Mouse (Mus musculus) forebrain, embryonic 13.5 days (tissue): ENCODE results near the gene Kl. TPM values are rescaled to one million over a fixed set of nuclear protein-coding genes. Genes with fewer than 3 reads are reported as not detected.

Experiments
- ATAC-seq: fragments of 200-750 bp; cut with Nextera tagmentation; 2 replicates; pipeline ENCODE4 v1.8.0; 2017
- H3K27ac ChIP-seq: fragments of 300-500 bp; sonication (generic); 2 replicates; pipeline ENCODE4 v1.5.1; 2015; ENCODE audit warnings: inconsistent platforms, mild to moderate bottlenecking, moderate library complexity
- H3K27me3 ChIP-seq: fragments of 300-500 bp; sonication (generic); 2 replicates; pipeline ENCODE4 v1.6.1; 2015; ENCODE audit warnings: mild to moderate bottlenecking, inconsistent platforms
- H3K36me3 ChIP-seq: fragments of 300-500 bp; sonication (generic); 2 replicates; pipeline ENCODE4 v1.6.1; 2015; ENCODE audit warnings: mild to moderate bottlenecking, inconsistent platforms; ENCODE audit not compliant: poor library complexity, severe bottlenecking
- H3K4me1 ChIP-seq: fragments of 300-500 bp; sonication (generic); 2 replicates; pipeline ENCODE4 v1.6.1; 2015; ENCODE audit warnings: inconsistent platforms
- H3K4me2 ChIP-seq: fragments of 300-500 bp; sonication (generic); 2 replicates; pipeline ENCODE4 v1.6.1; 2015; ENCODE audit warnings: inconsistent platforms, mild to moderate bottlenecking, moderate library complexity
- H3K4me3 ChIP-seq: fragments of 300-500 bp; sonication (generic); 2 replicates; pipeline ENCODE4 v1.5.1; 2015; ENCODE audit warnings: mild to moderate bottlenecking, inconsistent platforms
- H3K9ac ChIP-seq: fragments of 300-500 bp; sonication (generic); 2 replicates; pipeline ENCODE4 v1.6.1; 2015; ENCODE audit warnings: mild to moderate bottlenecking, inconsistent platforms
- H3K9me3 ChIP-seq: fragments of 300-500 bp; sonication (generic); replicated peaks from 2 replicates; pipeline ENCODE4 v1.6.1; 2016; ENCODE audit warnings: inconsistent platforms
- WGBS: fragments of 180-500 bp; shearing (Covaris S2); methylation state at CpG from one replicate; pipeline ENCODE4 v1.1.7; 2015; 5-methylcytosine and 5-hydroxymethylcytosine counted together
- polyA plus RNA-seq: library from polyadenylated mRNA; unstranded; fragments of >200 nt; fragmentation: Nextera tagmentation; extraction: Ambion mirVana; gene quantifications from 2 replicates; pipeline ENCODE4 v1.2.1, GENCODE M21; 2015

Kl gene
- polyA plus RNA-seq, 1 experiment from 2014 or later, result 0.18 TPM

DNA sequence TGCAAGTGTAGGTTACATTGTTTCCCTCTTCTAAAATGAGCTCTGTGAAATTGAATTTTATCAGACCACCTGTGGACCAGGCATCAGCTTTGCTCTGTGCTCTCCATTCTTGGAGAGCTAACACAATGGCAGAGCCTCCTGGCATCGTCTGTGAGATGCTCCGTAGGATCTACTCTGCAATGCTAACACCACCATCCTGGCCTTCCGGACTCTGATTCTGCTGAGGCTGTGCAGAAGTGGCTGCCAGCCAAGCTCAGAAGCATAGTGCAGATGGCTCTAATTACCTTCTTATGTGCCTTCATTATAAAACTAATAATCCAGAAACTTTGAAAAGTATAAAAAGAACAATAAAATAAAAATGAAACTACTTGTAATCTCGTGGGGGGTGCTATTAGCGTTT is 16.2 kb upstream of the Kl start:
- Histone ChIP-seq H3K36me3 (no peaks in the 10 kb centered on the region), H3K4me1 (peaks cover 5% of the 10 kb centered on the region; the same call in 1 of the 2 replicates), H3K4me3 (no peak overlapping the region), H3K27ac (no peak overlapping the region), H3K9me3 (no peaks in the 10 kb centered on the region), H3K9ac (no peak overlapping the region), H3K27me3 (no peaks in the 10 kb centered on the region), H3K4me2 (no peak overlapping the region)
- 52% methylated on average over 5 of the region's 5 CpGs for WGBS
- ATAC-seq, result no peak

DNA sequence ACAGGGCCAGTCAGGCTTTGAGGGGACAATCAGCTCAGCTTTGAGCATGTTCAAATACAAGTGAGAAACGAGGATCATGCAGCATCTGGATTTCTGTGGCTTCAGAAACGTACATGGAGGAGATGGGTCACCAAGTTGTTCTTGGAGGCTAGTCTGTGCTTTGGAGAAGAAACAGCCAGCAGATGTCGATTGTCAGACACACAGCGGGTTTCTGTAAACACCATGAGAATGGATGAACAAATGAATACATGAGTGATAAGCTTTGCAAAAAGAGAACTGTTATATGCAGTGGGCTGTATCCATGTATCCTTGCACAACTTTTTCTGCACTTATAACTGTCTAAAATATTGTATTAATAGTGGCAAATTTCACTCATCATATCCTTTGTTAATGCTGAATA is 15.6 kb upstream of the Kl start:
- H3K9ac ChIP-seq, result no peak overlapping the region
- H3K27ac ChIP-seq, result no peak overlapping the region
- no peaks in the 10 kb centered on the region for H3K36me3 ChIP-seq
- peaks cover 5% of the 10 kb centered on the region; the same call in 1 of the 2 replicates for H3K4me1 ChIP-seq
- H3K4me3 ChIP-seq, result no peak overlapping the region
- no peaks in the 10 kb centered on the region for H3K9me3 ChIP-seq
- ATAC-seq, result no peak
- no peaks in the 10 kb centered on the region for H3K27me3 ChIP-seq
- no peak overlapping the region for H3K4me2 ChIP-seq
- WGBS, result 76% methylated on average over 4 of the region's 4 CpGs

- H3K36me3 ChIP-seq, result no peaks in the 10 kb centered on the region
- H3K27me3 ChIP-seq, result no peaks in the 10 kb centered on the region
- H3K9me3 ChIP-seq, result no peaks in the 10 kb centered on the region
- no peak overlapping the region for H3K4me3 ChIP-seq
- H3K9ac ChIP-seq, result no peak overlapping the region
- 73% methylated on average over 2 of the region's 2 CpGs for WGBS
- no peak overlapping the region for H3K27ac ChIP-seq
- H3K4me1 ChIP-seq, result peaks cover 5% of the 10 kb centered on the region; the same call in 1 of the 2 replicates
- no peak for ATAC-seq
- H3K4me2 ChIP-seq, result no peak overlapping the region
These were observed 14.9 kb upstream of the Kl start for GRCm38 (mm10) chr5:150937501-150937900.

- 100% methylated on average over 2 of the region's 2 CpGs for WGBS
- no peaks in the 10 kb centered on the region; the same call in 1 of the 2 replicates for H3K9me3 ChIP-seq
- no peak overlapping the region for H3K4me3 ChIP-seq
- no peaks in the 10 kb centered on the region for H3K36me3 ChIP-seq
- no peak overlapping the region for H3K9ac ChIP-seq
- H3K27me3 ChIP-seq, result no peaks in the 10 kb centered on the region
- no peak overlapping the region for H3K4me2 ChIP-seq
- ATAC-seq, result no peak
- H3K27ac ChIP-seq, result no peak overlapping the region
- H3K4me1 ChIP-seq, result no peaks in the 10 kb centered on the region
These were observed 6.8 kb upstream of the Kl start for GRCm38 (mm10) chr5:150945576-150945975.

GRCm38 (mm10) chr5:150949131-150949530 is 3.3 kb upstream of the Kl start:
- no peaks in the 10 kb centered on the region for H3K36me3 ChIP-seq
- no peak overlapping the region for H3K4me2 ChIP-seq
- WGBS, result 79% methylated on average over 3 of the region's 3 CpGs
- ATAC-seq, result no peak
- no peaks in the 10 kb centered on the region; the same call in 1 of the 2 replicates for H3K9me3 ChIP-seq
- H3K27me3 ChIP-seq, result peaks cover 33% of the 10 kb centered on the region
- no peak overlapping the region for H3K4me3 ChIP-seq
- H3K9ac ChIP-seq, result no peak overlapping the region
- no peak overlapping the region for H3K27ac ChIP-seq
- H3K4me1 ChIP-seq, result peaks cover 13% of the 10 kb centered on the region; the same call in 1 of the 2 replicates

DNA sequence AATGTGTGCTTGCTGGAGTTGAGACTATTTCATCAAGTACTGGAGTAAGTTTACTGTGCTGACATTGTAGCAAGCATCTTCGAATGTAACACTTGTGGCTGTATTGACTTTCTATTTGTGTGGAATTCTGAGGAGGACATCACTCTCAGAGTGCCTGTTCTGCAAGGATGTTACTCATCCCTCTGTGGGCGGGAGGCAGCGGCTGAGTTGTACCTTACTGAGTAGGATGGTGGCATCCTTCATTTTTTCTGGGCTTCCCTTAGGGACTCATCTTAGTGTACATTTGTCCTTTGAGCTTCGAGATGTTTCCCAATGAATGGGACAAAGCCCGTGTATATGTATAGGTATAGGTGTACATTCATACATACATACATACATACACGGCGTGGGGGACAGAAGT is 1.1 kb upstream of the Kl start:
- no peak overlapping the region for H3K4me3 ChIP-seq
- no peak overlapping the region for H3K9ac ChIP-seq
- no peak overlapping the region for H3K4me2 ChIP-seq
- no peaks in the 10 kb centered on the region for H3K9me3 ChIP-seq
- 91% methylated on average over 7 of the region's 7 CpGs for WGBS
- no peak overlapping the region for H3K27ac ChIP-seq
- peaks cover 37% of the 10 kb centered on the region for H3K27me3 ChIP-seq
- no peak for ATAC-seq
- H3K4me1 ChIP-seq, result peaks cover 13% of the 10 kb centered on the region; the same call in 1 of the 2 replicates
- no peaks in the 10 kb centered on the region for H3K36me3 ChIP-seq

DNA sequence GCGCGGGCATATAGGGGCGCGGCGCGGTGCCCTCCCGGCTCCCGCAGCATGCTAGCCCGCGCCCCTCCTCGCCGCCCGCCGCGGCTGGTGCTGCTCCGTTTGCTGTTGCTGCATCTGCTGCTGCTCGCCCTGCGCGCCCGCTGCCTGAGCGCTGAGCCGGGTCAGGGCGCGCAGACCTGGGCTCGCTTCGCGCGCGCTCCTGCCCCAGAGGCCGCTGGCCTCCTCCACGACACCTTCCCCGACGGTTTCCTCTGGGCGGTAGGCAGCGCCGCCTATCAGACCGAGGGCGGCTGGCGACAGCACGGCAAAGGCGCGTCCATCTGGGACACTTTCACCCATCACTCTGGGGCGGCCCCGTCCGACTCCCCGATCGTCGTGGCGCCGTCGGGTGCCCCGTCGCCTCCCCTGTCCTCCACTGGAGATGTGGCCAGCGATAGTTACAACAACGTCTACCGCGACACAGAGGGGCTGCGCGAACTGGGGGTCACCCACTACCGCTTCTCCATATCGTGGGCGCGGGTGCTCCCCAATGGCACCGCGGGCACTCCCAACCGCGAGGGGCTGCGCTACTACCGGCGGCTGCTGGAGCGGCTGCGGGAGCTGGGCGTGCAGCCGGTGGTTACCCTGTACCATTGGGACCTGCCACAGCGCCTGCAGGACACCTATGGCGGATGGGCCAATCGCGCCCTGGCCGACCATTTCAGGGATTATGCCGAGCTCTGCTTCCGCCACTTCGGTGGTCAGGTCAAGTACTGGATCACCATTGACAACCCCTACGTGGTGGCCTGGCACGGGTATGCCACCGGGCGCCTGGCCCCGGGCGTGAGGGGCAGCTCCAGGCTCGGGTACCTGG is 488 bp downstream of the Kl start:
- H3K4me3 ChIP-seq, result peak overlapping the region; percentile 49
- H3K9ac ChIP-seq, result peak overlapping the region; percentile 47
- no peaks in the 10 kb centered on the region for H3K9me3 ChIP-seq
- H3K4me1 ChIP-seq, result peaks cover 13% of the 10 kb centered on the region; the same call in 1 of the 2 replicates
- peak; percentile 83 for ATAC-seq
- peak overlapping the region; percentile 77 for H3K4me2 ChIP-seq
- H3K36me3 ChIP-seq, result no peaks in the 10 kb centered on the region
- 2% methylated on average over 71 of the region's 89 CpGs for WGBS
- H3K27me3 ChIP-seq, result peaks cover 37% of the 10 kb centered on the region
- no peak overlapping the region for H3K27ac ChIP-seq

DNA sequence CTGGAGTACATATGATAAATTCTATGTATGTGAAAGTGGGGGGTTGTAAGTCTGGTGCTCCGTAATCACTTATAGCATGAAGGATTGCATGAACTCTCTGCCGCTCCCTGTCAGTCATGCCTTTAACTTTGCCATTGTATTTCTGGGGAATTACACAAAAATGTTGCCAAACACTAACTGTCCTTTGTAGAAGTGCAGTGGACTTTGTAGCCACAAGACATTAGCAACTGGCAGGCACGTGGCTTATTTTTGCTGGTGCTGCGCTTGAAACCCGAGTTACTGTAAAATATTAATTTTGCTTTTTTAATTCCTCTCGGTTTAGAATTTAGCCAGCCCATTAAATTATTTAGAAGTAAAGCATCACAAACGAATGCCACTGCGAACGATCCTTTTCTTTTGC is 2.4 kb downstream of the Kl start:
- 85% methylated on average over 9 of the region's 9 CpGs for WGBS
- Histone ChIP-seq H3K4me1 (peaks cover 13% of the 10 kb centered on the region; the same call in 1 of the 2 replicates), H3K9me3 (no peaks in the 10 kb centered on the region), H3K9ac (no peak overlapping the region), H3K4me2 (no peak overlapping the region), H3K4me3 (no peak overlapping the region), H3K27me3 (peaks cover 37% of the 10 kb centered on the region), H3K27ac (no peak overlapping the region), H3K36me3 (no peaks in the 10 kb centered on the region)
- ATAC-seq, result no peak

DNA sequence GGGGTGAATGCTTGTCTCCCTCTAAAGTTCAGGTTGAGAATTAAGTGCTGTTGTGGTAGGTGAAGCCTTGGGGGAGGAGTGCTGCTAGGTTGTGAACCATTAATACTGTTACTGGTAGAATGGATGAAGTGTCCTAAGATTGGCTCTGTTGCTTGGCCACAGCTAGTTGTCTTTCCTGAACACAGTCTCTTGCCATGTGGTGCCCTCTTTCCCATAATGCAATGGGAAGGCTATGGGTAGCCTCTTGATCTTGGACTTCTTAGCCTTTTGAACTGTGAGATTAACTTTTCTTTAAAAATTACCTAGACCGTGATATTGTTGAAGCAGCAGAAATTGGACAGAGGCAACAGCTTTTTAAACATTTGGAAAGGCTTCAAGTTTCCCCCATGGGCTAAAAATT is 7.5 kb downstream of the Kl start:
- H3K4me2 ChIP-seq, result no peak overlapping the region
- H3K4me1 ChIP-seq, result no peaks in the 10 kb centered on the region
- no peaks in the 10 kb centered on the region for H3K9me3 ChIP-seq
- 89% methylated on average over 1 of the region's 1 CpGs for WGBS
- H3K27ac ChIP-seq, result no peak overlapping the region
- 0 out of 2 replicates have a peak, but pooled peaks cover 3% of the 10 kb centered on the region for H3K27me3 ChIP-seq
- no peak overlapping the region for H3K9ac ChIP-seq
- no peak overlapping the region for H3K4me3 ChIP-seq
- H3K36me3 ChIP-seq, result no peaks in the 10 kb centered on the region
- ATAC-seq, result no peak

GRCm38 (mm10) chr5:150961615-150962014 is 9.2 kb downstream of the Kl start:
- Histone ChIP-seq H3K27me3 (no peaks in the 10 kb centered on the region), H3K9me3 (no peaks in the 10 kb centered on the region), H3K4me1 (no peaks in the 10 kb centered on the region), H3K4me3 (no peak overlapping the region), H3K27ac (no peak overlapping the region), H3K4me2 (no peak overlapping the region), H3K9ac (no peak overlapping the region), H3K36me3 (no peaks in the 10 kb centered on the region)
- no peak for ATAC-seq
- WGBS, result 91% methylated on average over 1 of the region's 1 CpGs

DNA sequence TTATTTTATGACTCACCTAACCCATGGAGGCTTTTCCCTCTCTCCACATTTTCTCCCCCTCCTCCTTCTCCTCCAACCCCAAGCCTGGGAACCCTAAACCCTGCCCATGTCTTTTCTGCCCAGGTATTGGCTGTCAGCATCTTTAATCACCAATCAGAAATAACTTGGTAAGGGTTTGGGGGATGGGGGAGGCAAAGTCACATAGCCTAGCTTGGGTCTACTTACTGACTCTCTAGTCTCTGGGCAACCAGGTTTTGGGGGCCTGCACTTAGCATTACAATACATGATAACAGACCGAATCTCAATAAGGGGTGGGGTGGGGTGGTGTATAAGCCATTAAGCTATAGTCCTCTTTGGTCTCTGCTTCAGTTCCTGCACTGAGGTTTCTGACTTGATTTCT is 10.3 kb downstream of the Kl start:
- no peak overlapping the region for H3K27ac ChIP-seq
- no peak overlapping the region for H3K4me2 ChIP-seq
- no peaks in the 10 kb centered on the region for H3K4me1 ChIP-seq
- ATAC-seq, result no peak
- no peaks in the 10 kb centered on the region for H3K27me3 ChIP-seq
- no peak overlapping the region for H3K9ac ChIP-seq
- 68% methylated on average over 1 of the region's 1 CpGs for WGBS
- H3K9me3 ChIP-seq, result no peaks in the 10 kb centered on the region
- no peaks in the 10 kb centered on the region for H3K36me3 ChIP-seq
- H3K4me3 ChIP-seq, result no peak overlapping the region

- no peak overlapping the region for H3K4me2 ChIP-seq
- no peak overlapping the region for H3K4me3 ChIP-seq
- 97% methylated on average over 2 of the region's 2 CpGs for WGBS
- H3K36me3 ChIP-seq, result no peaks in the 10 kb centered on the region
- no peak for ATAC-seq
- no peak overlapping the region for H3K9ac ChIP-seq
- no peaks in the 10 kb centered on the region for H3K4me1 ChIP-seq
- no peak overlapping the region for H3K27ac ChIP-seq
- H3K9me3 ChIP-seq, result no peaks in the 10 kb centered on the region; the same call in 1 of the 2 replicates
- no peaks in the 10 kb centered on the region for H3K27me3 ChIP-seq
These were observed 15.5 kb downstream of the Kl start for GRCm38 (mm10) chr5:150967925-150968324.
